Mouse (Mus musculus): ENCODE measurements around the gene Gm17622. TPM values are rescaled to one million over a fixed set of nuclear protein-coding genes. Genes with fewer than 3 reads are reported as not detected.

Gm17622 gene
- not detected in 2 replicates for polyA plus RNA-seq (2016; fragmentation: Nextera tagmentation; extraction: Ambion mirVana)

DNA sequence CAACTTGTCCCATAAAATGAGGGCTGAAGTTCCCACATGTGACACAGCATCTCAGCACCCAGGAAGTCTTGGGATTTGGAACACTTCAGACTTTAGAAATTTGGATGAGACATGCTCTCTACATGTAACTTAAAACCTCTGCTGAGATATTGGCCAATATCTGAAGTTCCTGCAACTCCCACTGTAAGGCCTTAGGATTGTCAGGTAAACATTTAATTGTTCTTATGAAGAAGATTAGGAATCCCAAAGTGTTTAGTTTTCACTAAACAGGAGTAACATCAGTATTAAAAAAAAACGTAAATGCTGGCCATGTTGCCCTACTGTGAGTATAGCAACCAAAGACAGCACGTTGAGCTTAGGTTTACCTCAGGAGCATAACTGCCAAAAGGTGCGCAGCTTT, at the start of gene Gm17622:
Gene Gm17622 (plus strand): TSS at position 301 of the 400 bp plus-strand sequence.
- H3K4me1 ChIP-seq, result no peaks in the 10 kb centered on the region
- no peak within 1 kb of the TSS for H3K4me3 ChIP-seq
- H3K36me3 ChIP-seq, result peaks cover 10% of the 10 kb centered on the region
- H3K27ac ChIP-seq (replicated peaks), result no peak within 1 kb of the TSS
- WGBS, result 91% methylated on average over 3 of the region's 3 CpGs
- H3K9ac ChIP-seq (replicated peaks), result no peak within 1 kb of the TSS
- ATAC-seq (ENCODE audit: low FRiP score, low read depth), result no peak
- no peaks in the 10 kb centered on the region for H3K27me3 ChIP-seq
- H3K9me3 ChIP-seq, result no peaks in the 10 kb centered on the region
- no peak within 1 kb of the TSS for H3K4me2 ChIP-seq (replicated peaks)

DNA sequence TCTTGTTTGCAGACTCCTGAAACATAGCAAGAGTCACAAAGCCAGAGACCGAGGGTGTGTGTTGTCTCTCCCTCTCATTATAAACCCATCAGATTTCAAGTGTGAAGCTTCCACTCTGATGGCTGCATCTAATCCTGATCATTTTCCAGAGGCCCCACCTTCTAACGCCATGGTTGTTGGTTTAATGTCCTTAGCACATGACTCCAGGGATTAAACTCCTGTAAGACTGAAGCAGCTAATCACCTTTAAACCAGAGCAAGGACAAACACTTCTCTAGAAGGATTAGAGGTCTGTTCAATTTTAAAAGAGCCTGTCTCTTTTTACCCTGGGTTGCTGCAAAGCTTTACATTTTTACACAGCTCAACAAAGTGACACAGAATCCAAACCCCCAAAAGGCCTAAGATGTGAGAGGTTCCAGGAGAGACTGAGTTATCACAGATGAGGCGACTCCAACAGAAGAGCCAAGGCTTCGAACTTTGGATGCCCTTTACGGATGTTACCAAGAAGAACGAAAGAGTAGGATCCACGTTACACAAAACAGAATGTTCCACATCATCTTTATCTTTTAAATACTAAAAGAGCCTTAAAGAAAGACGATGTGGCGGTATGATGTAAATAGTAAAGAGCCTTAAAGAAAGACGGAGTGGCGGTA, 40.2 kb upstream of the Gm17622 start:
- WGBS, result 74% methylated on average over 11 of the region's 11 CpGs
- H3K9ac ChIP-seq (replicated peaks), result no peak overlapping the region
- ATAC-seq (ENCODE audit: low FRiP score, low read depth), result no peak
- H3K4me3 ChIP-seq, result no peak overlapping the region
- H3K27me3 ChIP-seq, result no peaks in the 10 kb centered on the region
- no peak overlapping the region for H3K4me2 ChIP-seq (replicated peaks)
- no peak overlapping the region for H3K27ac ChIP-seq (replicated peaks)
- no peaks in the 10 kb centered on the region for H3K36me3 ChIP-seq
- H3K9me3 ChIP-seq, result no peaks in the 10 kb centered on the region
- H3K4me1 ChIP-seq, result no peaks in the 10 kb centered on the region

DNA sequence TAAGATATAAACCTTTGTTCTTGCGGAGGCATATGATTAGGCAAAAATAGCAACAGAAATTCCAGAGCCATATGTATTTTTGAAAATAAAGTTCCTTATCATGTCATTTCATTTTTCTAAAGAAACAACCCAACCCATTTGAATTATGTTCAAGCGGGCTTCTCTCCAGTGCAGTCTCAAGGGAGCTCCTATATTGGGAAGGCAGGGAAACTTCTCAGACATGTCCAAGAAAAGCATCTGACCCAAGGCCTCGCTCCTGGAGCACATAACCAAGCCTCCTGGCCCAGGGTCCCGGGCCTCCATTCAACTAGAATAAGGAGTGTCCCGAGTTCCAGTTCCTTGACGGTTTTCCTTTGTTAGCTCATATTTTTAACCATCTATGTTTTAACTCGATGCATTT, 39.7 kb upstream of the Gm17622 start:
- Histone ChIP-seq H3K27me3 (no peaks in the 10 kb centered on the region), H3K4me1 (no peaks in the 10 kb centered on the region), H3K36me3 (no peaks in the 10 kb centered on the region), H3K4me3 (no peak overlapping the region), H3K27ac (replicated peaks) (no peak overlapping the region), H3K9ac (replicated peaks) (no peak overlapping the region), H3K9me3 (no peaks in the 10 kb centered on the region), H3K4me2 (replicated peaks) (no peak overlapping the region)
- WGBS, result 92% methylated on average over 7 of the region's 7 CpGs
- ATAC-seq (ENCODE audit: low FRiP score, low read depth), result no peak

DNA sequence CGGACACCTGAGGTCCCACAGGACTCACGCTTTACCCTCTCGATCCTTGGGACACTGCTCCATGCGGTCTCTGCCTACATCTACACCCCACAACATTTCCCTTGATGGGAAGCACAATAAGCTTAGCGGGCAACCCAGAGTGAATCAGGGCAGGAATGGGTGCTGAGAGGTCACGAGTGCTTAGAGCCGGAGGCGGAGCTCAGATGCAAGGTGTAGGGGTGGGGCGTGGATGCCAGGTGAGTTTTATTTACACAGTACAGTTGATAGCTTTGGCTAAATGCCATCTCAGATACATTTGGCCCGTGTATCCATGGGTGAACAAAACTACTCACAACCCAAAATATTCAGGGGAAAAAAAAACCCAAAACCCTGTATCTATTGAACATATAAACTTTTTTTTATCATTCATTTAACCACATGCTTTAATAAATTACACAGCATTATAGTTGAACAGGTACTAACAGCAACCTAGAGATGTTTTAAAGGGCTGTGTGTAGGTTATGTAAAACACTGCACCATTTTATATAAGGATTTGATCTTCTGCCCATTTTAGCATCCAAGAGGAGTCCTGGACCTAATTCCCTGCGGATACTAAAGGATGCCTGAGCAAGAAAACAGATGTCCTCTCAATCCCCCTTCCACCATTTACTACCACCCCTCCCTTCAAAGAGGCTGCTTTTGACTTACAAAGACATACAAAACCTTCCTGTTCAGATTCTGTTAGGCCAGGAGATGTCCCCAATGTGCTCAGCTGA, 39.0 kb upstream of the Gm17622 start:
- WGBS, result 89% methylated on average over 11 of the region's 11 CpGs

DNA sequence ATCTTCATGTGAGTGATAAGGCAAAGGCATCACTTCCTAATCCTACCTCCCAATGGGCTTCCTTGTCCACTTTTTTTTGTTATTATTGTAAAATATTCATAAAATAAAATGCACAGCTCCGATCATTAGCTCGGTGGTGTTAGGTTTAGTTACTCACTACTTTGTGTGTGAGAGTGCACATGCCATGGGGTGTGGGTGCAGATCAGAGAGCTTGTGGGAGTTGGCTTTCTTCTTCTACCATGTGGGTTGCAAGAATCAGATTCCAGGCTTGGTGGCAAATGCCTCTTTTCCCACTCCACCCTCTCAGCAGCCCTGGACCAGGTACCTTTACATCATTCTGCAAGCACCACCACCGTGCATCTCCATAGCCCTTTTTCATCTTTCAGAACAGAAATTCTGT, 37.9 kb upstream of the Gm17622 start:
- Histone ChIP-seq H3K9ac (replicated peaks) (no peak overlapping the region), H3K4me1 (no peaks in the 10 kb centered on the region), H3K9me3 (no peaks in the 10 kb centered on the region), H3K4me3 (no peak overlapping the region), H3K36me3 (no peaks in the 10 kb centered on the region), H3K27me3 (no peaks in the 10 kb centered on the region), H3K27ac (replicated peaks) (no peak overlapping the region), H3K4me2 (replicated peaks) (no peak overlapping the region)
- ATAC-seq (ENCODE audit: low FRiP score, low read depth), result no peak
- 95% methylated on average over 3 of the region's 3 CpGs for WGBS

More for the DNA sequence above, 39.0 kb upstream of the Gm17622 start:
- Histone ChIP-seq H3K27me3 (no peaks in the 10 kb centered on the region), H3K4me2 (replicated peaks) (no peak overlapping the region), H3K27ac (replicated peaks) (no peak overlapping the region), H3K4me3 (no peak overlapping the region), H3K36me3 (no peaks in the 10 kb centered on the region), H3K9ac (replicated peaks) (no peak overlapping the region), H3K9me3 (no peaks in the 10 kb centered on the region), H3K4me1 (no peaks in the 10 kb centered on the region)
- no peak for ATAC-seq (ENCODE audit: low FRiP score, low read depth)

DNA sequence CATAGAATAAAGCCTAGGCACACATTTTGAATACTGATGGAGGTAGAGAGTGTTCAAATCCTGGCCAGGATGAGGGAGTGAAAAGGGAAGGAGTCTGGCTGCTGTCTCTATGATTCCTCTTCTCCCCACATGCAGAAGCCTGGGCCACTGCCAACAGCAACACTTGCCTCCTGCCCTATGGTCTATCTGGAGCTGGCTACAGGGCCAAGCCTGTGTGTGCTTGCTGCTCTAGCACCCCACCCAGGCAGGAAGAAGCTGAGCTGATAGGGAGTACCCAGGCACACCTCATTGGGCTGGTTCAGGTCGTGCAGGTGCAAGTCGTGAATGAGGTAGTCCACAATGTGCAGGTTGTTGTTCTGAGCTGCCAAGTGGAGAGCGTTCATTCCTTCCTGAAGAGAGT, 36.2 kb upstream of the Gm17622 start:
- no peak overlapping the region for H3K27ac ChIP-seq (replicated peaks)
- ATAC-seq (ENCODE audit: low FRiP score, low read depth), result no peak
- H3K9me3 ChIP-seq, result no peaks in the 10 kb centered on the region
- no peaks in the 10 kb centered on the region for H3K27me3 ChIP-seq
- H3K4me3 ChIP-seq, result no peak overlapping the region
- H3K4me2 ChIP-seq (replicated peaks), result no peak overlapping the region
- no peak overlapping the region for H3K9ac ChIP-seq (replicated peaks)
- H3K36me3 ChIP-seq, result no peaks in the 10 kb centered on the region
- WGBS, result 89% methylated on average over 3 of the region's 3 CpGs
- H3K4me1 ChIP-seq, result no peaks in the 10 kb centered on the region

DNA sequence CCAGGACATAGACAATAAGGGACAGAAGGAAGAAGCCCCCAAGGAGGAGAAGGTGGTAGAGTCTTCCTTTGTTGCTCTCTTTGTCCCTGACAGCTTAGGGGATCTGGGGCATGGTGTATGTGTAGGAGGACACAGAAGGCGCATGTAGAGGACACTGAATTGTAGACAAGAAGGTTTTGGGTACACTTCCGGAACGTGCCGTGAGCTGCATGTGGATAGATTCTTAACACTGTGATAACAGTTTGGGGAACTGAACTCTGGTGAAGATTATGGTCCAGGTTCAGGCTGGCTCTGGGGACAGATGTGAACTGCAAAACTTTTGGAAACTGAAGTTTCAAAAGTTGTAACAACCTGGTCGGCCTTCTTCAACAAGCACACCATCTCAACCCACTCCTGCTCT, 33.0 kb upstream of the Gm17622 start:
- 93% methylated on average over 5 of the region's 5 CpGs for WGBS
- no peak overlapping the region for H3K27ac ChIP-seq (replicated peaks)
- H3K36me3 ChIP-seq, result no peaks in the 10 kb centered on the region
- no peaks in the 10 kb centered on the region for H3K27me3 ChIP-seq
- H3K4me2 ChIP-seq (replicated peaks), result no peak overlapping the region
- no peak overlapping the region for H3K4me3 ChIP-seq
- no peaks in the 10 kb centered on the region for H3K4me1 ChIP-seq
- no peaks in the 10 kb centered on the region for H3K9me3 ChIP-seq
- ATAC-seq (ENCODE audit: low FRiP score, low read depth), result no peak
- no peak overlapping the region for H3K9ac ChIP-seq (replicated peaks)

DNA sequence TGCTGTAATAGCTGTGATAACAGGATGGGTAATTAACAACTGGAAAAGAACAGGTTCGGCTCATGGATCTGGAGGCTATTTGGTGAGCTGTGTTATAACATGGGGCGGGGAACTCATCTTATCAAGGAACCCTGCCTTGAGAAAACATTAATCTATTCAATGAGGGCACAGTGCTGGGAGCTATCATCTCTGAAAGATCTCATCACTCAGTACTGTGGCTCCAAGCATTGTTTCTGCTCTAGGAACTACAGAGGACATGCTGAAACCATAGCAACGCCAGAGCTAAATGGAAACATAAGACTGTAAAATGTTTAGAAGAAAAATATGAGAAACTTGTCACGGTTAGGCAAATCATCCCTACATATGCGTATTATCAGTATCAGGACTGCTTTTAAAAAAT, 32.5 kb upstream of the Gm17622 start:
- Histone ChIP-seq H3K27ac (replicated peaks) (no peak overlapping the region), H3K9ac (replicated peaks) (no peak overlapping the region), H3K4me1 (no peaks in the 10 kb centered on the region), H3K9me3 (no peaks in the 10 kb centered on the region), H3K4me2 (replicated peaks) (no peak overlapping the region), H3K27me3 (no peaks in the 10 kb centered on the region), H3K36me3 (no peaks in the 10 kb centered on the region), H3K4me3 (no peak overlapping the region)
- WGBS, result 95% methylated on average over 5 of the region's 5 CpGs
- ATAC-seq (ENCODE audit: low FRiP score, low read depth), result no peak

DNA sequence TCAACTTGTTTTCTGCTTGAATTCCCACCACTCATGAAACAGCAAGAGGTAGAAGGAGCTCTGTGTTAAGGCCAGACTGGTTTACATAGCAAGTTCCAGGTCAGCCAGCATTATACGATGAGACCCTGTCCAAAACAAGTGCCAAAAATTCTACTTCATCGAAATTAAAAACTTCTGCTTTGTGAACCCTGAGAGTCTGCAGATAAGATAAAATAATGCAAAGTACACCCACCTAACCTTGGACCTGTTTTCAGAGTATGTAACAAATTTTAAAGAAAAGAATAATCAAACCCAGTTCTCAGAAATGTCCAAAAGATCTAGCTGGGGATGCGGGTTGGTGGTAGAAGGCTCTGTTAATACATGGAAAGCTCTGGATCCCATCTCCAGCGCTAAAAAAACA, 31.9 kb upstream of the Gm17622 start:
- no peaks in the 10 kb centered on the region for H3K36me3 ChIP-seq
- no peak overlapping the region for H3K4me3 ChIP-seq
- no peaks in the 10 kb centered on the region for H3K27me3 ChIP-seq
- no peak overlapping the region for H3K27ac ChIP-seq (replicated peaks)
- WGBS, result 81% methylated on average over 4 of the region's 4 CpGs
- no peak for ATAC-seq (ENCODE audit: low FRiP score, low read depth)
- H3K9ac ChIP-seq (replicated peaks), result no peak overlapping the region
- H3K4me2 ChIP-seq (replicated peaks), result no peak overlapping the region
- H3K4me1 ChIP-seq, result no peaks in the 10 kb centered on the region
- no peaks in the 10 kb centered on the region for H3K9me3 ChIP-seq

DNA sequence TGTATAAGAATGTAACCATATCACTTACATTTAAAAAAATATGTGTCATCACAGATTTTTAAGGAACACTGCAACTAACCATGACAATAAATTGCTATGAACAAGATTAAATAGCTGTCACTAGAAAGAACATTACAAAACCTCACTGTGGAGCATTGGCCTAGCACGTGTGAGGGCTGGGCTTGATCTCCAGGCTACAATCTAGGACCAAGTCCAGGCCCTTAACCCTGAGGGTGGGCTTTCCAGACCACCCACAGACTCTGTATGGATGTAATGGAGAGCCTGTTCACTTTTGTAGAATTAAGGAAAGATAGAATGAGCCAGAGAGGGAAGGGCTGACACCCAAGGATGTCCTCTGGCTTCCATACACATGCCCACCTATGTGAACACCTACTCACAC, 27.9 kb upstream of the Gm17622 start:
- WGBS, result 81% methylated on average over 1 of the region's 1 CpGs
- Histone ChIP-seq H3K36me3 (no peaks in the 10 kb centered on the region), H3K27me3 (no peaks in the 10 kb centered on the region), H3K9me3 (no peaks in the 10 kb centered on the region), H3K4me3 (no peak overlapping the region), H3K27ac (replicated peaks) (no peak overlapping the region), H3K4me2 (replicated peaks) (no peak overlapping the region), H3K9ac (replicated peaks) (no peak overlapping the region), H3K4me1 (no peaks in the 10 kb centered on the region)
- no peak for ATAC-seq (ENCODE audit: low FRiP score, low read depth)

DNA sequence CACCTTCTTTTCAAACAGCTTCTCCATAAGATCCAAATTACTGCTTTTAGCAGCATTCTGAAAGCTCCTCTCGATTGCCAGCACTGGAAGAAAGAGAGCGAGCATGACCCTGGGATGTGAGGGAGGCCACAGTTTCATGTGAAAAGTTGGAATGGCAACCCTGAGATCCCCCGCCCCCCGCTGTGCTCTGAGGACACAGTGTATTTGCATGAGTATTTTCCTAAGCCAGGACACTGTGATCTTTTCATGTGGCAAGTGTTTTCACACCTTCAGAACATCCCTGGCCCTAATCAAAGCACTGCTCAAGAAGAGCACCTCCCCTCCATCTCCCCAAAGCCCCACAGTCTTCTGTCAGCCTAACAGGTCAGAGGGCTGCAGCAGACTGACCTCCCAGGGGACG, 25.2 kb upstream of the Gm17622 start:
- no peak overlapping the region for H3K4me3 ChIP-seq
- H3K4me2 ChIP-seq (replicated peaks), result no peak overlapping the region
- H3K27ac ChIP-seq (replicated peaks), result no peak overlapping the region
- no peaks in the 10 kb centered on the region for H3K27me3 ChIP-seq
- WGBS, result 51% methylated on average over 5 of the region's 5 CpGs
- H3K4me1 ChIP-seq, result no peaks in the 10 kb centered on the region
- H3K9ac ChIP-seq (replicated peaks), result no peak overlapping the region
- no peaks in the 10 kb centered on the region for H3K9me3 ChIP-seq
- no peaks in the 10 kb centered on the region for H3K36me3 ChIP-seq
- no peak for ATAC-seq (ENCODE audit: low FRiP score, low read depth)

DNA sequence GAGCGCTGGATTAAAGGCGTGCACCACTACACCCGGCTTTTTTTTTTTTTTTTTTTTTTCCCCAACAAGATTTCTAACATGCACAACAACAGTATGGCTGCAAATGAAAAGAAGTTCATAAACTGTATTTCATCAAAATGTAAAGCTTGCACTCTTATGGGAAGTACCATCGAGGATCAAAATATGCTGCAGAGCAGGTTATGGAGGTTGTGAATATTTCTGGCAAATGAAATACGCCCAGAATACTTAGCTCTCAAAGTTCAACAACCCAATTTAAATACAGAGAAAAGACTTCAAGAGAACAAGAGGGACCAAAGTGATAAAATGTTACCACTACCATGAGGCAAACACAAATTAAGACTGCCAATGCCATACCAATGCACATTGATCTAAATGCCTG, 21.9 kb upstream of the Gm17622 start:
- H3K27ac ChIP-seq (replicated peaks), result no peak overlapping the region
- no peaks in the 10 kb centered on the region for H3K36me3 ChIP-seq
- no peaks in the 10 kb centered on the region for H3K27me3 ChIP-seq
- no peak for ATAC-seq (ENCODE audit: low FRiP score, low read depth)
- no peak overlapping the region for H3K4me3 ChIP-seq
- WGBS, result 94% methylated on average over 5 of the region's 5 CpGs
- H3K4me2 ChIP-seq (replicated peaks), result no peak overlapping the region
- no peaks in the 10 kb centered on the region for H3K9me3 ChIP-seq
- no peaks in the 10 kb centered on the region for H3K4me1 ChIP-seq
- no peak overlapping the region for H3K9ac ChIP-seq (replicated peaks)
